Mouse (Mus musculus) ES-E14 (cell line): ENCODE data around the gene Zfhx3.

ENCODE experiments used
- HCFC1 ChIP-seq: IDR thresholded peaks from 2 replicates; pipeline ENCODE4 v1.6.1; 2012; ENCODE audit warnings: low read length, inconsistent platforms, borderline replicate concordance; ENCODE audit not compliant: insufficient read depth
- MAFK ChIP-seq: IDR thresholded peaks from 2 replicates; pipeline ENCODE4 v1.6.1; 2014; ENCODE audit warnings: mild to moderate bottlenecking, low read depth, low read length, inconsistent platforms; ENCODE audit not compliant: insufficient read depth

GRCm38 (mm10) chr8:108089632-108090031 lies 147.2 kb downstream of the Zfhx3 start:
- TF ChIP-seq HCFC1 = no peak
- no peak for TF ChIP-seq MAFK
